Mouse (Mus musculus) kidney, embryonic 14.5 days (tissue): ENCODE results near the gene Aox1. TPM values are rescaled to one million over a fixed set of nuclear protein-coding genes. Genes with fewer than 3 reads are reported as not detected.
A peak's percentile ranks its signal among the peaks of the same experiment; 100 is the strongest.

Source experiments
- ATAC-seq: fragments of 200-750 bp; cut with Nextera tagmentation; 2 replicates; pipeline ENCODE4 v1.8.0; 2017; ENCODE audit warnings: moderate number of reproducible peaks, mild to moderate bottlenecking, moderate TSS enrichment, moderate library complexity; ENCODE audit not compliant: low FRiP score, low TSS enrichment
- H3K27ac ChIP-seq: fragments of 300-500 bp; sonication (generic); 2 replicates; pipeline ENCODE4 v1.5.1; 2014; ENCODE audit warnings: low read depth, mild to moderate bottlenecking, low read length, moderate library complexity, mixed read lengths
- H3K27me3 ChIP-seq: fragments of 300-500 bp; sonication (generic); 2 replicates; pipeline ENCODE4 v1.6.1; 2014; ENCODE audit warnings: mild to moderate bottlenecking, low read length; ENCODE audit not compliant: control insufficient read depth, insufficient read depth
- H3K36me3 ChIP-seq: fragments of 300-500 bp; sonication (generic); 2 replicates; pipeline ENCODE4 v1.6.1; 2014; ENCODE audit warnings: low read length, mixed read lengths; ENCODE audit not compliant: control insufficient read depth, insufficient read depth
- H3K4me1 ChIP-seq: fragments of 300-500 bp; sonication (generic); 2 replicates; pipeline ENCODE4 v1.6.1; 2014; ENCODE audit warnings: low read length, mixed read lengths; ENCODE audit not compliant: control insufficient read depth, insufficient read depth
- H3K4me2 ChIP-seq: fragments of 300-500 bp; sonication (generic); replicated peaks from 2 replicates; pipeline ENCODE4 v1.6.1; 2014; ENCODE audit warnings: low read depth, mild to moderate bottlenecking, low read length
- H3K4me3 ChIP-seq: fragments of 300-500 bp; sonication (generic); 2 replicates; pipeline ENCODE4 v1.5.1; 2014; ENCODE audit warnings: mild to moderate bottlenecking, low read length
- H3K9ac ChIP-seq: fragments of 300-500 bp; sonication (generic); 2 replicates; pipeline ENCODE4 v1.6.1; 2014; ENCODE audit warnings: low read depth, mild to moderate bottlenecking, low read length, moderate library complexity
- H3K9me3 ChIP-seq: fragments of 300-500 bp; sonication (generic); 2 replicates; pipeline ENCODE4 v1.6.1; 2016; ENCODE audit warnings: low read length; ENCODE audit not compliant: control insufficient read depth
- WGBS: fragments of 180-500 bp; shearing (Covaris S2); extraction: QIAGEN DNeasy Blood & Tissue Kit; methylation state at CpG from one replicate; pipeline ENCODE4 v1.1.7; 2014; 5-methylcytosine and 5-hydroxymethylcytosine counted together
- polyA plus RNA-seq: library from polyadenylated mRNA; unstranded; fragments of >200 nt; fragmentation: Nextera tagmentation; extraction: Ambion mirVana; gene quantifications from 2 replicates; pipeline ENCODE4 v1.2.1, GENCODE M21; 2014

The Aox1 gene
- polyA plus RNA-seq, 1 experiment from 2014 or later, result 0.23 TPM

- no peak overlapping the region for H3K4me3 ChIP-seq
- H3K9me3 ChIP-seq, result no peaks in the 10 kb centered on the region
- 83% methylated on average over 2 of the region's 2 CpGs for WGBS
These were observed 77.3 kb downstream of the Aox1 start for GRCm38 (mm10) chr1:58107066-58107465.

GRCm38 (mm10) chr1:58110241-58110640 lies 80.5 kb downstream of the Aox1 start:
- 92% methylated on average over 5 of the region's 5 CpGs for WGBS

More at GRCm38 (mm10) chr1:58107066-58107465, 77.3 kb downstream of the Aox1 start:
- no peak for ATAC-seq
- Histone ChIP-seq H3K27me3 (no peaks in the 10 kb centered on the region), H3K27ac (no peak overlapping the region), H3K36me3 (no peaks in the 10 kb centered on the region), H3K4me2 (no peak overlapping the region), H3K4me1 (no peaks in the 10 kb centered on the region), H3K9ac (no peak overlapping the region)

GRCm38 (mm10) chr1:58111315-58111714 lies 81.6 kb downstream of the Aox1 start:
- H3K4me2 ChIP-seq, result no peak overlapping the region
- no peaks in the 10 kb centered on the region for H3K9me3 ChIP-seq
- no peaks in the 10 kb centered on the region for H3K36me3 ChIP-seq
- H3K27me3 ChIP-seq, result no peaks in the 10 kb centered on the region
- 87% methylated on average over 4 of the region's 4 CpGs for WGBS
- H3K9ac ChIP-seq, result no peak overlapping the region
- ATAC-seq, result no peak
- H3K4me3 ChIP-seq, result no peak overlapping the region
- H3K4me1 ChIP-seq, result no peaks in the 10 kb centered on the region
- H3K27ac ChIP-seq, result no peak overlapping the region

More at GRCm38 (mm10) chr1:58110241-58110640, 80.5 kb downstream of the Aox1 start:
- Histone ChIP-seq H3K9me3 (no peaks in the 10 kb centered on the region), H3K4me2 (no peak overlapping the region), H3K27me3 (no peaks in the 10 kb centered on the region), H3K36me3 (no peaks in the 10 kb centered on the region), H3K9ac (no peak overlapping the region), H3K27ac (no peak overlapping the region), H3K4me1 (no peaks in the 10 kb centered on the region), H3K4me3 (no peak overlapping the region)
- ATAC-seq, result no peak

- no peaks in the 10 kb centered on the region for H3K36me3 ChIP-seq
- WGBS, result 17% methylated on average over 11 of the region's 11 CpGs
- peak within 1 kb of the TSS; percentile 4; the same call in 1 of the 2 replicates for H3K4me3 ChIP-seq
- no peaks in the 10 kb centered on the region for H3K27me3 ChIP-seq
- H3K9me3 ChIP-seq, result no peaks in the 10 kb centered on the region
- peak; percentile 78 for ATAC-seq
- H3K4me1 ChIP-seq, result no peaks in the 10 kb centered on the region
- H3K9ac ChIP-seq, result no peak within 1 kb of the TSS
- H3K27ac ChIP-seq, result peak within 1 kb of the TSS; percentile 51; the same call in 1 of the 2 replicates
- peak within 1 kb of the TSS; percentile 25; the same call in 1 of the 2 replicates for H3K4me2 ChIP-seq
These were observed 83.1 kb downstream of the Aox1 start, which contains the start of gene Aox3 for GRCm38 (mm10) chr1:58112880-58113279. TSS of gene Aox3 (plus strand) at chr1:58113130.

- no peak for ATAC-seq
- Histone ChIP-seq H3K4me1 (no peaks in the 10 kb centered on the region), H3K9ac (no peak overlapping the region), H3K36me3 (no peaks in the 10 kb centered on the region), H3K27ac (no peak overlapping the region; the same call in 1 of the 2 replicates), H3K9me3 (no peaks in the 10 kb centered on the region), H3K4me2 (peak overlapping the region; percentile 25; the same call in 1 of the 2 replicates), H3K27me3 (no peaks in the 10 kb centered on the region), H3K4me3 (peak overlapping the region; percentile 4; the same call in 1 of the 2 replicates)
These were observed 83.7 kb downstream of the Aox1 start for GRCm38 (mm10) chr1:58113441-58113840.

- WGBS, result 54% methylated on average over 6 of the region's 6 CpGs
- Histone ChIP-seq H3K36me3 (no peaks in the 10 kb centered on the region), H3K9me3 (no peaks in the 10 kb centered on the region), H3K4me3 (no peak overlapping the region), H3K27ac (peak overlapping the region; percentile 51; the same call in 1 of the 2 replicates), H3K4me1 (no peaks in the 10 kb centered on the region), H3K9ac (no peak overlapping the region), H3K4me2 (no peak overlapping the region; the same call in 1 of the 2 replicates), H3K27me3 (no peaks in the 10 kb centered on the region)
- peak; percentile 46; the same call in 1 of the 2 replicates for ATAC-seq
These were observed 84.4 kb downstream of the Aox1 start for GRCm38 (mm10) chr1:58114021-58114560.

GRCm38 (mm10) chr1:58114666-58115375 lies 85.1 kb downstream of the Aox1 start:
- no peaks in the 10 kb centered on the region for H3K9me3 ChIP-seq
- H3K4me1 ChIP-seq, result no peaks in the 10 kb centered on the region
- no peak overlapping the region for H3K4me2 ChIP-seq
- peak; percentile 35; the same call in 1 of the 2 replicates for ATAC-seq
- peak overlapping the region; percentile 2; the same call in 1 of the 2 replicates for H3K27ac ChIP-seq
- no peaks in the 10 kb centered on the region for H3K27me3 ChIP-seq
- no peak overlapping the region for H3K9ac ChIP-seq
- H3K36me3 ChIP-seq, result no peaks in the 10 kb centered on the region
- WGBS, result 45% methylated on average over 12 of the region's 12 CpGs
- no peak overlapping the region for H3K4me3 ChIP-seq

GRCm38 (mm10) chr1:58118231-58118630 lies 88.5 kb downstream of the Aox1 start:
- H3K4me1 ChIP-seq, result no peaks in the 10 kb centered on the region
- ATAC-seq, result no peak
- no peak overlapping the region for H3K9ac ChIP-seq
- H3K27ac ChIP-seq, result no peak overlapping the region
- H3K9me3 ChIP-seq, result no peaks in the 10 kb centered on the region
- no peak overlapping the region for H3K4me3 ChIP-seq
- no peaks in the 10 kb centered on the region for H3K27me3 ChIP-seq
- 93% methylated on average over 3 of the region's 3 CpGs for WGBS
- no peak overlapping the region for H3K4me2 ChIP-seq
- no peaks in the 10 kb centered on the region for H3K36me3 ChIP-seq

- Histone ChIP-seq H3K27ac (no peak overlapping the region), H3K4me1 (no peaks in the 10 kb centered on the region), H3K4me3 (no peak overlapping the region), H3K4me2 (no peak overlapping the region), H3K36me3 (no peaks in the 10 kb centered on the region), H3K9me3 (no peaks in the 10 kb centered on the region), H3K9ac (no peak overlapping the region), H3K27me3 (no peaks in the 10 kb centered on the region)
- no peak for ATAC-seq
- 87% methylated on average over 8 of the region's 8 CpGs for WGBS
These were observed 95.2 kb downstream of the Aox1 start for GRCm38 (mm10) chr1:58124901-58125300.
